Mouse (Mus musculus): Measurements from ENCODE around the gene Por. TPM values are rescaled to one million over a fixed set of nuclear protein-coding genes. Genes with fewer than 3 reads are reported as not detected.

Gene Por
- 10 to 100 TPM; 21.7 to 30.1 (median 25.1) TPM for polyA plus RNA-seq (2017; shearing (Covaris generic))

DNA sequence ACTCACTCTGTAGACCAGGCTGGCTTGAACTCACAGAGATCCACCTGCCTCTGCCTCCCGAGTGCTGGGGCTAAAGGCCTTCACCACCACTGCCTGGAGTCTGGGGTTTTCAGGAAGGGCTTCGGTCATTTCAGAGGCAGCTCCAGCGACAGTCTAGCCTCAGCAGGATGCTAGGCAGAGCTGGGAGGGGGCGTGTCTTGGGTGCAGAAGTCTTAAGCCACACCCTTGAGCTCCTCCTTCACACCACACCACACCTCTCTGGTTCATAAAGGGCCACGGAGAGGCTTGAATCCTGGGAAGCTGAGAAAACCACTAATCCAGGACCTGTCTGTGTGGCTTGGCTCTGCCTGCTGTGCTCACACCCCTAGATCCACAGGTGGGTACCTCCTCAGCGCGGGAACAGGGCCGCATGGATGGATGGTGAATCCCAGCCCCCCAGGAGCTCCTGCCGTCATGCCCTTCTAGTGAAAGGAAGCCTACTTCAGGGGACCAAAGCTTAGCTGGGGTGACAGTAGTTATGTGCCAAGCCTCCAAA is at the start of gene Por:
TSS of gene Por (plus strand) at position 293 of the 535 bp plus-strand sequence.
- ATAC-seq: no peak

- no peak for ATAC-seq
Observed at GRCm38 (mm10) chr5:135620526-135620925, 49.3 kb upstream of the Por start.

- ATAC-seq: no peak
Observed at GRCm38 (mm10) chr5:135621725-135622124, 48.1 kb upstream of the Por start.

GRCm38 (mm10) chr5:135623006-135623563 is 46.7 kb upstream of the Por start:
- no peak for ATAC-seq

GRCm38 (mm10) chr5:135628916-135629315 is 40.9 kb upstream of the Por start:
- ATAC-seq: no peak

DNA sequence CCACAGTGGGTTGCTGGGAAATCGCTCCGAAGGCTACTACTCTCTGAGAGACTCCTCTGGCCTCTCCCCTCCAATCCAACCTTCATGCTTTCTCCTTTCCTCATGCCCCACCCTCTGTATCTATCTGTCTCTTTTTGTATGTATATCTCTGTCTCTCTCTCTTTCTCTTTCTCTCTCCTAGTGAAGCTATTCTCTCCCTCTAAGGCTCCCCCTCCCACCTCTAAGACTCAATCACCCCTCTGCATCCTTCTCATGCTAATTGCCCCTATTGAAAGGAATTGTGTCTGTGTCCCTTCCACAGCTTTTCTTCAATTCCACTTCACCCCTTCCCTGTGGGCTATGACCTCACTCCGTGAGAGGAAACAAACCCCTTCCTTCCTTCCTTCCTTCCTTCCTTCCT is 40.4 kb upstream of the Por start:
- no peak for ATAC-seq

DNA sequence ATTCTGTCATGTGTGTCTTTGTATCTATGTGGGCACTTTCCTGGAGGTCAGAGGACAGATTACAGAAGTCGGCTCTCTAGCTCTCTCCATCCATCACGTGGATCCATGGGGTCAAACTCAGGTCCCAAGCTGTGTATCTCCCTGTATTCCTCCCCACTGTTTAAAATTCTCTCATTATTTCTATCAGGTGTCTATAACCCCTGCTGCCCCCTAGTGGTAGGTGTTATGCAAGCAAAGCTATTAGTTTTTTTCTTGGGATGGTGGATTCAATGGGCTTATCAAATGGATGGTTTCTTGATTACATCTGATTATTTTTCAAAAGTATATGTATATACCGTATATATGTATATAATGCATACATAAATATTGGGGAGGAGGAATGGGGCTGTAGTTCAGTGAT is 39.2 kb upstream of the Por start:
- no peak for ATAC-seq

DNA sequence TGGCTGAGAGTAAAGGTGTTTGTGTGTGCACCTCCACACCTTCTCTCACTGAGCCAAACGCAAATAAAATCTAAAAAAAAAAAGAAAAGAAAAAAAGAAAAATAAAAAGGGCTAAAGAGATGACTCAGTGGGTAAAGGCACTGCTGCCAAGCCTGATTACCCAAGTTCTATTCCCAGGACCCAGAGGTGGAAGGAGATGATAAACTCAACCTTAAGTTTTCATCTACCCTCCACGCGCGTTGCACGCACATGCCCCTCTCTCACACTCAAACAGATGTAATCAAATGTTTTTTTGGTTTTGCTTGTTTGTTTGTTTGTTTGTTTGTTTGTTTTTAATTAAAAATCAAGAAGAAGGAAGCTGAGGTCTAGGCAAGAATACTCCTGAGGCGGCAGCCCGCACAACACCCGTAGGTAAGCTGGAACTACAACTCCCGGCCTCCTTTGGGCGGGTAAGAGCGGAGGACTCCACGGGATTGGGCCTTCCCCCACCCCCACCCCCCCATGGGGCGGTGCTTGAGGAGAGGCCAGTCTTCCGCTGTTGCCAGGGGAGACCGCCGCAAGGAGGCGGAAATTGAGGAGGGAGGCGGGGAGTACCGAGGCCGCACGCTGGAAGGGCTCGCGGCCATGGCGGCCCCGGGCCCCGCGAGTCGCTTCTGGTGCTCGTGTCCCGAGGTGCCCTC is 37.6 kb upstream of the Por start, which contains the start of gene Rhbdd2:
TSS of gene Rhbdd2 (plus strand) at position 502 of the 680 bp plus-strand sequence.
- peak; percentile 98 for ATAC-seq

- peak; percentile 67 for ATAC-seq
Observed at GRCm38 (mm10) chr5:135632797-135633144, 37.1 kb upstream of the Por start.

DNA sequence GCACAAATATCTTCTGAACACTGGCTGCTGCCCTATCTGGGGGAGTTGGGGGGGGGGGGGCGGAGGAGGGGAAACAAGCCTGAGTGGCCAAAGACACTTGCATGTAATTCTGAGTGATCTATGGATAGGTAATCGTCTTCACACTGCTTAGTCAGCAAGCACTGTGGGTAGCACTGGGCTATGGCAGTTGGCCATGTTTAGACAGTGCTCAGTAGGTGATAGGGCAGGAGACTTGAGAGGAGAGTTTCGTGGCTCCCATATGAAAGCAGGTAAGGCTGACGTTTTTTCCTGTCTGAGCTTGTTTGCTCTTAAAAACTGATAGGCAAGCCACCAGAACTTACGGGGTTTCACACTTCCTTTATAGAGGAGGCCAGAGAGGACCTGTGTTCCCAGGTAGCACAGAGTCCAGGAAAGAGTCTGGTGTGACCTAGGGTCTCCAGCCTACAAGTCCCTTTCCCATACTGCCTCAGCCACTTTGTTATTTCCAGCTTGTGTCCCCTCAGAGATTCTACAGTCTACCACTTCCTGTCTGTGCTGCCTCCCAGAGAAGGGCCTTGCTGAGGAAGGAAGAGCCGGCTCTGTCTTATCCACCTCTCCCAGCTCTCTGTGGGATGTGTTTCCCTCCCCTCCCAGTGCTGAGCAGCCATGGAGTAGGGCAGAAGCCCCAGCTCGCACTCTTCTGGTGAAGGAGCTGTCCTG is 29.9 kb upstream of the Por start:
- ATAC-seq: no peak

DNA sequence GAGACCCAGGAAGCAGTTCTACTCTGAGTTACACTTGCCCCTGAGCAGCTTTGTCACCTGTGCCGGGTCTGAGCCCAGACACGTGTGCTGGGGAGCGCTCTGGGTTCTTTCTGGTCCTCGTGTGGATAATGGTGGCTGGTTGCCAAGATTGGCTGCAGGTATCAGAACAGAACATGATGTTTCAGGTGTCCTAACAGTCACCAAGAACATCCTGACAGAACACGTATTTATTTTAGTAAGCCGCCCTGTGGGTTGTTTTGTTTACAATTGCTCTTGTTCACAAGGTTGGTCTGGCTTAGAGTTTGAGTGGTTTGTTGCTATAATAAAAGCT is 29.4 kb upstream of the Por start:
- ATAC-seq: no peak

DNA sequence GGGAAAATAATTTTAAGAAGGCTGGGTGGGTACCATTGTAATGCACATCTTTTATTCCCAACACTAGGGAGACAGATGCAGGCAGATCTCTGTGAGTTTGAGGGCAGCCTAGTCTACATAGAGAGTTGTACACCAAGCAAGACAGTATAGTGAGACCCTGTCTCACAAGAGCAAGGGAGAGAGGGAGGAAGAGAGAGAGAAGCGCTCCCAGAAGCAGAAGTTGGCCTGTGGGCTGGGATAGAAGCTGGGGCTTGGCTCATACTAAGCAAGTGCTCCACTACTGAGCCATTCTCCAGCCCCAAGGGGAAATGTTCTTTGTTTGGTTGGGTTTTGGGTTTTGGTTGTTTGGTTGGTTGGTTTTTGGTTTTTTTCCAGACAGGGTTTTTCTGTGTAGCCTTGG is 28.8 kb upstream of the Por start:
- ATAC-seq: no peak

DNA sequence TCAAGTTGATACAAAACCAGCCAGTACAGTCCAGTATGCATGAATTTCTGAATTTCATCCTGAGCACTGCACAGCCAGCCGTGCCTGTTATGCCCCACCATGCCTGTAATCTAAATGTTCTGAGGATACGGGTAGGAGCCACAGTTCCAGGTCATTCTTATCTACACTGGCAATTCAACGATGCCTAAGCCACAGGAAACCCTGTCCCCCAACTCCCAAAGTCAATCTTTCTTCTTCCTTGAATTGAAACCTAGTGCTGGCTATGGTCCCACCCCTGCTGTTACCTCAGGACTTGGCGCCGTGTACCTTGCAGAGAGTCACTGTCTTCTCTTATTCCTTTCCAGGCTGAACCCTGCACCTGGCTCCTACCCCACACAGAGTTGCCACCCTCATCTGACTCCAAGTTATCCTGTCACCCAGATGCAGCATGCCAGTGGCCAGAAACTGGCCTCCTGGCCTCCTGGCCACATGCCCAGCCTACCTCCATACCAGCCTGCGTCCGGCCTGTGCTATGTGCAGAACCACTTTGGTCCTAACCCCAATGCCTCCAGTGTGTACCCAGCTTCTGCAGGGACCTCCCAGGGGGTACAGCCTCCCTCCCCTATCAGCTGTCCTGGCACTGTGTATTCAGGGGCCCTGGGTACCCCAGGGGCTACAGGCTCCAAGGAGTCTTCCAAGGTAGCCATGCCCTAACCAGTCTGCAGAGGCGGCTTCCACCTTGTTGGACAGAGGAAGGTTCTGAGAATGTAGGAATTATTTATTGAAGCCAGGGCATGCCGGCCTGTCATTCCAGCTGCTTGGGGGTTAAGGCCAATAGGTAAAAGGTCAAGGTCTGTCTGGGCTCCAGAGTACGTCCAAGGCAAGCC is 26.9 kb upstream of the Por start:
- ATAC-seq: no peak

DNA sequence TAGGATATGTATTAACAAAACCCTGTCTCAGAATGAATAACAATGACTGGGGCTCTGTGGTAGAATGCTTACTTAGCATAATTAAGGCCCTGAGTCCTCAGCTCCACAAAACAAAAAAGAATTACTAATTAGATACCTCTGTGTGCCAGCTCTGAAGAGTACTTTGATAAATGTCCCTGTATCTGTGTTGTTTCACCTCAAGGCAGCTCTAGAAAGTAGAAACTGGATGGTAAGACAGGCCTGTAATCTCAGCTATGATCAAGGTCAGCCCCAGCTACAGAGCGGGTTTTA is 26.3 kb upstream of the Por start:
- ATAC-seq: no peak

- no peak for ATAC-seq
Observed at GRCm38 (mm10) chr5:135643869-135644268, 26.0 kb upstream of the Por start.

GRCm38 (mm10) chr5:135645330-135645729 is 24.5 kb upstream of the Por start:
- no peak for ATAC-seq

DNA sequence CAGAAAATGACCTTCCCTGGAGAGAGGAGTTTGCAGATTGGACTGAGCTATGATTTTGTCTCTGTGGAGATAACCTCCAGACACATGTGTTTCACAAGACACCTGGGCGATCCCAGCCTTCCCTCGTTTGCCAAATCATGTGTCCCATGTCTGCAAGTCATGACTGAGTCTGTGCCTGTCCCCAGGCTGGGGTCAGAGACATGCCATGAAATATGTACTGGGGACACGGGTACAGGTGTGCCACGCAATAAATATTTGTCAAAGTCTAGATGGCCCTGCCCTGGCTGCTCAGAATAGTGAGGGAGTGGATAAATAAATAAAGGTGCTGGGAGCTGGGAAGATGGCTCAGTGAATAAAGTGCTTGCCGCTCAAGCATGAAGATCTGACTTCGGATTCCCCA is 23.8 kb upstream of the Por start:
- no peak for ATAC-seq

- no peak for ATAC-seq
Observed at GRCm38 (mm10) chr5:135648461-135649308, 21.1 kb upstream of the Por start.

- no peak for ATAC-seq
Observed at GRCm38 (mm10) chr5:135649309-135649633, 20.6 kb upstream of the Por start.

- no peak for ATAC-seq
Observed at GRCm38 (mm10) chr5:135651536-135651935, 18.3 kb upstream of the Por start.

GRCm38 (mm10) chr5:135653209-135653608 is 16.6 kb upstream of the Por start:
- ATAC-seq: no peak

DNA sequence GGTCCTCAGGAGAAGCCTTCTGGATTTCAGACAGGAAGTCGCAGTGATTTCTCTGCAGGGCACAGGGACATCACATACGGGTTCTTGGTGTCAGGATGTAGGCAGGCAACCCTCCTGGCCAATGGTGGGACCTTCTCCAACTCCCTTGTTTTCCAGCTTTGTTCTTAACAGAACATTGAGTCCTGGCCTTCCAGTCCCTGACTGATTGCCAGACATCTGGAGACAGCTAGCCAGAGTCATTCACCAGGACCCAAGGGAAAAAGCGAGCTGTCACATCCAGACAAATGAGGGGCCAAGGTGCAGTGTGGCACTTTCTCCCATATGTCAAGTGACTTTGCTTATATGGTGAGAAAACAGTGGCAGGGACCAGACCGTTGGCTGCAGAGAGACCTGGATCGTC is 13.8 kb upstream of the Por start:
- no peak for ATAC-seq
